Mouse (Mus musculus) embryonic facial prominence, embryonic 14.5 days (tissue): ENCODE measurements around the gene Ehbp1. TPM values are rescaled to one million over a fixed set of nuclear protein-coding genes. Genes with fewer than 3 reads are reported as not detected.

Experiments used
- ATAC-seq: fragments of 200-750 bp; cut with Nextera tagmentation; 2 replicates; pipeline ENCODE4 v1.8.0; 2017; ENCODE audit warnings: low read depth, moderate number of reproducible peaks, moderate TSS enrichment
- DNase-seq: peaks from one replicate; pipeline ENCODE4 v3.0.0-alpha.2; 2015; ENCODE audit warnings: low spot score
- H3K27ac ChIP-seq: fragments of 300-500 bp; sonication (generic); replicated peaks from 2 replicates; pipeline ENCODE4 v1.5.1; 2014; ENCODE audit warnings: low read depth, mild to moderate bottlenecking, low read length, moderate library complexity
- H3K27me3 ChIP-seq: fragments of 300-500 bp; sonication (generic); replicated peaks from 2 replicates; pipeline ENCODE4 v1.6.1; 2014; ENCODE audit warnings: low read length; ENCODE audit not compliant: control insufficient read depth, insufficient read depth
- H3K36me3 ChIP-seq: fragments of 300-500 bp; sonication (generic); 2 replicates; pipeline ENCODE4 v1.6.1; 2014; ENCODE audit warnings: low read length, mixed read lengths; ENCODE audit not compliant: control insufficient read depth, insufficient read depth
- H3K4me1 ChIP-seq: fragments of 300-500 bp; sonication (generic); 2 replicates; pipeline ENCODE4 v1.6.1; 2014; ENCODE audit warnings: antibody characterized with exemption, low read length; ENCODE audit not compliant: control insufficient read depth, insufficient read depth
- H3K4me2 ChIP-seq: fragments of 300-500 bp; sonication (generic); 2 replicates; pipeline ENCODE4 v1.6.1; 2014; ENCODE audit warnings: low read depth, mild to moderate bottlenecking, low read length, moderate library complexity, mixed read lengths
- H3K4me3 ChIP-seq: fragments of 300-500 bp; sonication (generic); 2 replicates; pipeline ENCODE4 v1.5.1; 2014; ENCODE audit warnings: low read depth, mild to moderate bottlenecking, low read length
- H3K9ac ChIP-seq: fragments of 300-500 bp; sonication (generic); 2 replicates; pipeline ENCODE4 v1.6.1; 2014; ENCODE audit warnings: low read depth, mild to moderate bottlenecking, low read length, moderate library complexity, mixed read lengths
- H3K9me3 ChIP-seq: fragments of 300-500 bp; sonication (generic); 2 replicates; pipeline ENCODE4 v1.6.1; 2016; ENCODE audit warnings: low read length; ENCODE audit not compliant: control insufficient read depth
- WGBS: fragments of 180-500 bp; shearing (Covaris S2); extraction: QIAGEN DNeasy Blood & Tissue Kit; methylation state at CpG from one replicate; pipeline ENCODE4 v1.1.7; 2014; 5-methylcytosine and 5-hydroxymethylcytosine counted together
- polyA plus RNA-seq: library from polyadenylated mRNA; unstranded; fragments of >200 nt; fragmentation: Nextera tagmentation; extraction: Ambion mirVana; gene quantifications from 2 replicates; pipeline ENCODE4 v1.2.1, GENCODE M21; 2014

Ehbp1 gene
- polyA plus RNA-seq, 1 experiment from 2014 or later: 13.1 TPM

- Histone ChIP-seq H3K4me2 (no peak overlapping the region), H3K36me3 (no peaks in the 10 kb centered on the region), H3K27me3 (no peaks in the 10 kb centered on the region), H3K4me3 (no peak overlapping the region), H3K9me3 (no peaks in the 10 kb centered on the region), H3K4me1 (no peaks in the 10 kb centered on the region), H3K27ac (no peak overlapping the region; the same call in 1 of the 2 replicates), H3K9ac (no peak overlapping the region)
- peak; percentile 81 for ATAC-seq
- peak; percentile 84 for DNase-seq
- WGBS: 55% methylated on average over 6 of the region's 6 CpGs
Measured at GRCm38 (mm10) chr11:22230906-22231305, 111.2 kb downstream of the Ehbp1 start.

GRCm38 (mm10) chr11:22225619-22226018 is 116.5 kb downstream of the Ehbp1 start:
- 45% methylated on average over 2 of the region's 2 CpGs for WGBS
- ATAC-seq (no peak), DNase-seq (peak; percentile 60)
- Histone ChIP-seq H3K9me3 (no peaks in the 10 kb centered on the region), H3K4me3 (no peak overlapping the region), H3K4me2 (no peak overlapping the region), H3K9ac (no peak overlapping the region), H3K27ac (no peak overlapping the region), H3K27me3 (no peaks in the 10 kb centered on the region), H3K4me1 (no peaks in the 10 kb centered on the region), H3K36me3 (no peaks in the 10 kb centered on the region)

GRCm38 (mm10) chr11:22218222-22218621 is 123.9 kb downstream of the Ehbp1 start:
- no peak for ATAC-seq
- Histone ChIP-seq H3K4me3 (no peak overlapping the region), H3K9ac (no peak overlapping the region), H3K9me3 (no peaks in the 10 kb centered on the region), H3K27ac (no peak overlapping the region), H3K4me2 (no peak overlapping the region), H3K27me3 (no peaks in the 10 kb centered on the region), H3K4me1 (no peaks in the 10 kb centered on the region), H3K36me3 (no peaks in the 10 kb centered on the region)
- 75% methylated on average over 2 of the region's 2 CpGs for WGBS
- DNase-seq: no peak

GRCm38 (mm10) chr11:22216941-22217340 is 125.2 kb downstream of the Ehbp1 start:
- Histone ChIP-seq H3K27ac (no peak overlapping the region), H3K36me3 (no peaks in the 10 kb centered on the region), H3K4me3 (no peak overlapping the region), H3K9ac (no peak overlapping the region), H3K4me1 (no peaks in the 10 kb centered on the region), H3K27me3 (no peaks in the 10 kb centered on the region), H3K9me3 (no peaks in the 10 kb centered on the region), H3K4me2 (no peak overlapping the region)
- ATAC-seq (no peak), DNase-seq (no peak)
- WGBS: 60% methylated on average over 7 of the region's 7 CpGs

- ATAC-seq: peak; percentile 55; the same call in 1 of the 2 replicates
- H3K9ac ChIP-seq: no peak overlapping the region
- H3K9me3 ChIP-seq: no peaks in the 10 kb centered on the region
- no peak overlapping the region for H3K4me2 ChIP-seq
- no peak overlapping the region for H3K4me3 ChIP-seq
- WGBS: 35% methylated on average over 1 of the region's 1 CpGs
- no peaks in the 10 kb centered on the region for H3K36me3 ChIP-seq
- H3K27me3 ChIP-seq: no peaks in the 10 kb centered on the region
- peak; percentile 50 for DNase-seq
- H3K4me1 ChIP-seq: no peaks in the 10 kb centered on the region
- no peak overlapping the region for H3K27ac ChIP-seq
Measured at GRCm38 (mm10) chr11:22206611-22207010, 135.5 kb downstream of the Ehbp1 start.

GRCm38 (mm10) chr11:22206191-22206590 is 135.9 kb downstream of the Ehbp1 start:
- H3K4me1 ChIP-seq: no peaks in the 10 kb centered on the region
- H3K27me3 ChIP-seq: no peaks in the 10 kb centered on the region
- DNase-seq (no peak), ATAC-seq (peak; percentile 18; the same call in 1 of the 2 replicates)
- H3K36me3 ChIP-seq: no peaks in the 10 kb centered on the region
- 63% methylated on average over 2 of the region's 2 CpGs for WGBS
- no peak overlapping the region for H3K4me2 ChIP-seq
- no peaks in the 10 kb centered on the region for H3K9me3 ChIP-seq
- no peak overlapping the region for H3K4me3 ChIP-seq
- no peak overlapping the region for H3K9ac ChIP-seq
- H3K27ac ChIP-seq: no peak overlapping the region

GRCm38 (mm10) chr11:22203413-22203812 is 138.7 kb downstream of the Ehbp1 start:
- H3K4me1 ChIP-seq: 0 out of 2 replicates have a peak, but pooled peaks cover 4% of the 10 kb centered on the region
- no peak for ATAC-seq
- no peaks in the 10 kb centered on the region for H3K9me3 ChIP-seq
- H3K9ac ChIP-seq: no peak overlapping the region
- H3K4me3 ChIP-seq: no peak overlapping the region
- H3K27me3 ChIP-seq: no peaks in the 10 kb centered on the region
- H3K36me3 ChIP-seq: no peaks in the 10 kb centered on the region
- no peak overlapping the region for H3K4me2 ChIP-seq
- H3K27ac ChIP-seq: no peak overlapping the region
- DNase-seq: no peak
- WGBS: 85% methylated on average over 5 of the region's 5 CpGs

GRCm38 (mm10) chr11:22201125-22201524 is 141.0 kb downstream of the Ehbp1 start:
- Histone ChIP-seq H3K27me3 (no peaks in the 10 kb centered on the region), H3K4me3 (no peak overlapping the region), H3K27ac (no peak overlapping the region), H3K36me3 (no peaks in the 10 kb centered on the region), H3K9me3 (no peaks in the 10 kb centered on the region), H3K4me2 (no peak overlapping the region), H3K4me1 (0 out of 2 replicates have a peak, but pooled peaks cover 8% of the 10 kb centered on the region), H3K9ac (no peak overlapping the region)
- 75% methylated on average over 8 of the region's 8 CpGs for WGBS
- DNase-seq: no peak
- no peak for ATAC-seq

- Histone ChIP-seq H3K36me3 (no peaks in the 10 kb centered on the region), H3K9ac (no peak overlapping the region), H3K4me3 (no peak overlapping the region), H3K27me3 (no peaks in the 10 kb centered on the region), H3K27ac (no peak overlapping the region), H3K4me2 (no peak overlapping the region), H3K9me3 (no peaks in the 10 kb centered on the region), H3K4me1 (0 out of 2 replicates have a peak, but pooled peaks cover 8% of the 10 kb centered on the region)
- ATAC-seq (no peak; the same call in 1 of the 2 replicates), DNase-seq (no peak)
- 44% methylated on average over 3 of the region's 3 CpGs for WGBS
Measured at GRCm38 (mm10) chr11:22199881-22200280, 142.2 kb downstream of the Ehbp1 start.
